Mouse (Mus musculus) embryonic fibroblast, embryonic 13.5 days (primary cell): ENCODE results near the gene Ace3.

Source experiments
- CTCF ChIP-seq: IDR thresholded peaks from 2 replicates; pipeline ENCODE4 v1.5.1; 2011; ENCODE audit warnings: mild to moderate bottlenecking, control low read depth, low read length, moderate library complexity, borderline replicate concordance; ENCODE audit not compliant: insufficient read depth
- POLR2A ChIP-seq: IDR thresholded peaks from 2 replicates; pipeline ENCODE4 v1.6.1; 2011; ENCODE audit warnings: low read depth, mild to moderate bottlenecking, control low read depth, low read length, moderate library complexity

DNA sequence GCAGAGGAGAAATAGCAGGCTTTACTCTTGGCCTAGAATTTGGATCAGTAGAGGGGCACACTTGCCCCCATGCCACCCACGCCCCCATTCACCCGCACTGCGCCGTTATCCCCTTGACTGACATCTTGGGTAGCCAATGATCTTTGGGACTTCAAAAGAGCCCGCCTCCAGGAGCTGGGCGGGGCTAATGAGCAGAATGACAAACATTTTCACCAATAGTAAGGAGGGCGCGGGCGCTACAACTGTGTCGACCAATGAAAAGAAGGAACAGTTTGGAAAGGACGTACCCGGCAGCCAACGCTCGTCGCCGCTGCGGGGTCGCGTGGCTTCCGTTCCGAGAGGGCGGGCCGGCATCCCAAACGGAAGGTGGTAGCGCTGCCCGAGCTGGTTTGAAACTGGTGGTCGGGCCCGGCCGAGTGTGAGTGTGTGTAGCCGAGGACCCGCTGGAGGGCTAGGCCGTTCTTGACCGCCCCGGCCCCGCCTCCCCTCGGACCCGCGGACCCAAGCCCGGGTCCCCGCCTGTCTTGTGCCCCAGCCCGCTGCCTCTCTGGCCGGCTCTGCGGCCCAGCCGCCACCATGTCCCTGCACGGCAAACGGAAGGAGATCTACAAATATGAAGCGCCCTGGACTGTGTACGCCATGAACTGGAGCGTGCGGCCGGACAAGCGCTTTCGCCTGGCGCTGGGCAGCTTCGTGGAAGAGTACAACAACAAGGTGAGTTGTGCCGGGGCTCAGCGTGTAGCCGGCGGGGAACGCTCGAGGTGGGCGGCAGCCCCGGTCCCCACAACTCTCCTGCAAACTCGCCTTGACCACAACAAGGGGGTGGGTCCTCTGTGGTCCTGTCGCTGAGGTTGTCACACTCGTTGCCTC lies 42.3 kb downstream of the Ace3 start, which contains the start of gene Dcaf7:
- peak; percentile 69 for TF ChIP-seq POLR2A
- no peak for TF ChIP-seq CTCF
